Mouse (Mus musculus): ENCODE results near the gene Ptprm. TPM values are rescaled to one million over a fixed set of nuclear protein-coding genes. Genes with fewer than 3 reads are reported as not detected.

Gene Ptprm
- polyA plus RNA-seq, 1 experiment from 2014 or later: 10.6 TPM

DNA sequence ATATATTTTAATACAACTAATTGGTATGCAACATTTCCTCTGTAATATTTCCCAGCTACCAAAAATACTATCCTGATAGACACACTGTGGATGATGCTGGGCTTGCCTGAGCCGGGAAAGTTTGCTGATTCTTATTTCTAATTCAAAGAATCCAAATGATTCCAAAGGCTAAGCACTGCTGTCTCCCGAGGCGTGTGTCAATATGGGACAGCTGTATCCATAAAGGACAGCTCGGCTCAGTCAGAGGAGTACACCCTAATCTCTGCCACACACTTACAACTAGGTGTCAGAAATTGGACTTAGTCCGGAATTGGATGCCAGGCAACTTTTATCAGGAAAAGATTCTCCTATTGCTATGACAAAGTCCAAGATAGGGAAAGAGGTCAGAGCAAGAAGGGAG, 290.6 kb downstream of the Ptprm start:
- H3K27me3 ChIP-seq (replicated peaks; ENCODE audit: low read depth, poor library complexity, severe bottlenecking): no peaks in the 10 kb centered on the region
- no peak overlapping the region for H3K27ac ChIP-seq (replicated peaks)
- no peaks in the 10 kb centered on the region for H3K4me1 ChIP-seq
- DNase-seq (ENCODE audit: low spot score): no peak
- no peaks in the 10 kb centered on the region for H3K36me3 ChIP-seq (replicated peaks)
- no peaks in the 10 kb centered on the region for H3K9me3 ChIP-seq
- H3K4me3 ChIP-seq: no peak overlapping the region
- 82% methylated on average over 5 of the region's 5 CpGs for WGBS

DNA sequence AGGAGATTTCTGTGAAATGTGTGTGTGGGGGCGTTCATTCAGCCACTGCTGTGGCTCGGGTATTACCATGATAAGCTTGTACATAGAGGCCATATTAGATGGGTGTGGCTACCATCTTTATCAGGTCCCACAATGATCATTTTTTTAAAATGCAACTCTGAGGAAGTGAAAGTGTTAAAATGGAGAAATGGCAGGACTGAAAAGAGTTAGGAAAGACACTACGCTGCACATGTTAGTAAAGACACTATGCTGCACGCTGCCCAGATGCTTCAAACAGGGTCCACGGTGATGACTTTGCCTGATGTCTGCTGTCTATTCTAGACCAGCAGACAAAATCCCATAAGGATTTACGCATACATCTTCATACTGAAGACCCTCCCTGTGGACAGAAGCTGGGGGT, 298.6 kb downstream of the Ptprm start:
- Histone ChIP-seq H3K4me1 (peaks cover 10% of the 10 kb centered on the region; the same call in 1 of the 2 replicates), H3K4me3 (no peak overlapping the region), H3K36me3 (replicated peaks) (no peaks in the 10 kb centered on the region), H3K27ac (replicated peaks) (no peak overlapping the region), H3K27me3 (replicated peaks; ENCODE audit: low read depth, poor library complexity, severe bottlenecking) (no peaks in the 10 kb centered on the region), H3K9me3 (no peaks in the 10 kb centered on the region)
- 90% methylated on average over 6 of the region's 6 CpGs for WGBS
- DNase-seq (ENCODE audit: low spot score): no peak

DNA sequence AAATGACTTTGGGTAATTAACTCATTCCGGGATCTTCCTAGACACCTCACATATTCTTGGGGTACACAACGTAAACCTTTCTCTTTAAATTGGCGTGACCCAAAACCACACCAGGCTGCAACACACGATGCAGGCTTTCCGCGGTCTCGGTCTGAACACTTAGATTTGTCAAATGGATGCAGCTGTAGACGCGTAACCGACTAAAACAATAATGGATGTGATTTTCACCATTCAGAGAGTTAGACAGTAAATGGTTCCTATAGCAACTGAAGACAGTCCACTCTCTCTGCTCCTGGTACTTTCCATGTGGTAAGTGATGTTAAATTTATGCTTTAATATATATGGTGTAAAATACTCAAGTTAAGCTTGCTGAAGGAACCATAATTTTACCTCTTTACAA, 300.1 kb downstream of the Ptprm start:
- Histone ChIP-seq H3K27ac (replicated peaks) (no peak overlapping the region), H3K36me3 (replicated peaks) (no peaks in the 10 kb centered on the region), H3K4me1 (peaks cover 10% of the 10 kb centered on the region; the same call in 1 of the 2 replicates), H3K27me3 (replicated peaks; ENCODE audit: low read depth, poor library complexity, severe bottlenecking) (no peaks in the 10 kb centered on the region), H3K4me3 (no peak overlapping the region), H3K9me3 (no peaks in the 10 kb centered on the region)
- no peak for DNase-seq (ENCODE audit: low spot score)
- 93% methylated on average over 10 of the region's 10 CpGs for WGBS

DNA sequence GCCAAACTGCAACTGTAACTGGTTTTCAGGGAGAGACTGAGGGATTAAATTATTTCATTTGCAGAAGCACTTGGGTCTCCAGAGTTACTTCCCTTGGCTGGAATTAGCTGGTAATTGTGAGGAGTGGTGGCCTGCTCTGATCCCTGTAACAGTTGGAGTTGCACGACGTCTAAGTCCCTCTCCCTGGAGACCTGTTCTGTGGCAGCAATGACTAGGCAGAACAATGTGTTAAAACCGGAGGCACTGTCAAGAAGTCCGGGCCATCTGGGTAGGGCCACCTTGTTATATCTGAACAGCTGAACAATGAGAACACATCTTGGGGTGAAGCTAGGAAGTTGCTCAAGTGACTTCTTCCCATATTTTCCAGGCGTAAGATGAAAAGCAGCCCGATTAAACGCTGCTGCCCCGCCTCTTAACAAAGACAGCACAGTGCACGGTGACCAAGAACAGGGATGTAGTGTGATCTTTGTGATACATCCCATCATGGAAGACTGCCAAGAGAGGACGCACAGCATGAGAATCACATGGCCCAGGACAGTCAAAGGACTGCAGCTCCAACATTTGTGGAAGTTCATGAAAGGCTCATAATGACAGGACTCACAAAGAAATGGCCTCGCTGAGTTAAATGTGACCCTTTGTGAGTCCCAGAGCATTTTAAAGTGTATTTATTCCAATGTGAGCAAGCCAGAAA, 301.5 kb downstream of the Ptprm start:
- Histone ChIP-seq H3K27me3 (replicated peaks; ENCODE audit: low read depth, poor library complexity, severe bottlenecking) (no peaks in the 10 kb centered on the region), H3K4me1 (peaks cover 10% of the 10 kb centered on the region; the same call in 1 of the 2 replicates), H3K36me3 (replicated peaks) (no peaks in the 10 kb centered on the region), H3K9me3 (no peaks in the 10 kb centered on the region), H3K27ac (replicated peaks) (no peak overlapping the region), H3K4me3 (no peak overlapping the region)
- 88% methylated on average over 11 of the region's 11 CpGs for WGBS
- no peak for DNase-seq (ENCODE audit: low spot score)

DNA sequence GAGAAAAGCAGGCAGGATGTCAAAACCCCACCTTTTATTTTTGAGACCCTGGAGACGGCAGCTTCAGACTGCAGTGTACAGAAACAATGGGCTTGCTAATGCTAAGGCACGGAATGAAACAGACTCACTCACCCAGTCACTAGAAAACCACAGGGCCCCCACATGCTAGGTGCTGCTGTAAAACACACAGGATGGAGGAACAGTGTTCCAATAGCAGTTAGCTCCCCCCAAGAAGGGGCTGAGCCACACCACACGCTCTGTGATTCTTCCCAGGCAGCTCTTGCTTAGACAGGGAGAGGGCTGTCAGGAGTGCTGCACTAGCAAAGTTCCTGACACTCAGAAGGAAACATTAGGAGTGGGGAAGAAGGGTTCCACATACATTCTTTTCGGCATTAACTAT, 306.6 kb downstream of the Ptprm start:
- H3K9me3 ChIP-seq: no peaks in the 10 kb centered on the region
- peak overlapping the region; percentile 54; the same call in 1 of the 2 replicates for H3K27ac ChIP-seq (replicated peaks)
- 67% methylated on average over 4 of the region's 4 CpGs for WGBS
- H3K4me3 ChIP-seq: no peak overlapping the region
- DNase-seq (ENCODE audit: low spot score): no peak
- no peaks in the 10 kb centered on the region for H3K27me3 ChIP-seq (replicated peaks; ENCODE audit: low read depth, poor library complexity, severe bottlenecking)
- H3K4me1 ChIP-seq: 0 out of 2 replicates have a peak, but pooled peaks cover 3% of the 10 kb centered on the region
- no peaks in the 10 kb centered on the region for H3K36me3 ChIP-seq (replicated peaks)

DNA sequence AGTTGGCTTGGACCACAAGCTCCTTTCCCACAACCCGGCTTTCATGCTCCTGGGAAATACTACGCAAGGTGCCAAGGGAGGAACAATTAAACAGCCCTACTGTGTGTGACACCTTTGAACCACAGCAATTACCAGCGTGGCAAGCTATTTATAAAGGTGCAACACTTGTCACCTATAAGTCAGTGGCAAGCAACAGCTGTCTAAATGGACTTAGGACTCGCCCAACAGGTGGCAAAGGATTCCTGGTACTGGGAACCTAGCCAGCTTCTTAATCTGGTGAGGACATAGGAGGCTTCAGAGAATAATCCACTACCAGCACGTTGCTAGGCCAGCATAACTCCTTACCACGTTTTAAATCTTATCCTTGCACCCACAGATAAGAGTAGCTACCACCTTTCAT, 315.7 kb downstream of the Ptprm start:
- 82% methylated on average over 6 of the region's 6 CpGs for WGBS
- no peaks in the 10 kb centered on the region for H3K27me3 ChIP-seq (replicated peaks; ENCODE audit: low read depth, poor library complexity, severe bottlenecking)

DNA sequence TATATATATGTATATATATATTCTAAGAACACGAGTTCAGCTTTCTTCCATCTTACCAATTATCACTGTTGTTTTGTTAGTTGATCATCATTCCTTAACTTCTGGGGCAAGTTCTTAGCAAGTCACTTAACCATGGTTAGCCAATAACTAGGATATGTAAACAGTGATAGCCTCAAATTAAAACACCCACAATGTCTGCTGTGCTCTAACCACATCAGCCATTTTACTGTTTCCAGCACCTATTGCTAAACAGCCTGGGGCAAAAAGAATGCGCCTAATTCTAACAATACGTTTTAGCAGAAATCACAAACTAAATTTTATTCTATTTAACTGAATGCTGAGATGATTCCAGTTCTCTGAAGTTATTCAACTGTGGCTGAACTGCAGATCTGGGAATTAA, 320.7 kb downstream of the Ptprm start:
- no peaks in the 10 kb centered on the region for H3K27me3 ChIP-seq (replicated peaks; ENCODE audit: low read depth, poor library complexity, severe bottlenecking)
- DNase-seq (ENCODE audit: low spot score): no peak
- no peaks in the 10 kb centered on the region for H3K9me3 ChIP-seq
- WGBS: 90% methylated on average over 3 of the region's 3 CpGs
- H3K4me1 ChIP-seq: no peaks in the 10 kb centered on the region
- 0 out of 2 replicates have a peak, but pooled peaks cover 3% of the 10 kb centered on the region for H3K36me3 ChIP-seq (replicated peaks)
- no peak overlapping the region for H3K4me3 ChIP-seq
- H3K27ac ChIP-seq (replicated peaks): no peak overlapping the region

More for the DNA sequence above, 315.7 kb downstream of the Ptprm start:
- Histone ChIP-seq H3K4me3 (no peak overlapping the region), H3K4me1 (no peaks in the 10 kb centered on the region), H3K36me3 (replicated peaks) (peaks cover 3% of the 10 kb centered on the region; the same call in 1 of the 2 replicates), H3K27ac (replicated peaks) (no peak overlapping the region), H3K9me3 (no peaks in the 10 kb centered on the region)
- DNase-seq (ENCODE audit: low spot score): no peak

DNA sequence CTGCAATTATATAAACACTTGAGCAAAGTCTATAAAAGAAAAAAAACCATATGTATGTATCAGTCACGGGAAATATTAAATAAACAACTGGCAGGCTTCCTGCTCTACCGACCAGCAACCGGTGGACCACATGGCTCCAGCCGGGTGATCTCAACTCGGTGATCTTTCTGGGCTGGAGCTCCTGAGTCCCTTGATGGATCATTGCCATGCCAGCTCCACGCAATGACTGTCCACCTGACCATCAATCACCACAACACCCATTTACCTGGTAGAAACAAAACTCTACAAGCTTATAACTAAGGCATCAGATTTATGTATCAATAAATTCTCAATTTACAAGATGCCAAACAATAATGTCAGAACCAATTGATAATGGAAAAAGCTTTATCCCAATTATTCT, 322.2 kb downstream of the Ptprm start:
- Histone ChIP-seq H3K36me3 (replicated peaks) (0 out of 2 replicates have a peak, but pooled peaks cover 2% of the 10 kb centered on the region), H3K27me3 (replicated peaks; ENCODE audit: low read depth, poor library complexity, severe bottlenecking) (no peaks in the 10 kb centered on the region), H3K4me1 (no peaks in the 10 kb centered on the region), H3K27ac (replicated peaks) (no peak overlapping the region), H3K9me3 (no peaks in the 10 kb centered on the region), H3K4me3 (no peak overlapping the region)
- DNase-seq (ENCODE audit: low spot score): no peak
- WGBS: 93% methylated on average over 6 of the region's 6 CpGs

DNA sequence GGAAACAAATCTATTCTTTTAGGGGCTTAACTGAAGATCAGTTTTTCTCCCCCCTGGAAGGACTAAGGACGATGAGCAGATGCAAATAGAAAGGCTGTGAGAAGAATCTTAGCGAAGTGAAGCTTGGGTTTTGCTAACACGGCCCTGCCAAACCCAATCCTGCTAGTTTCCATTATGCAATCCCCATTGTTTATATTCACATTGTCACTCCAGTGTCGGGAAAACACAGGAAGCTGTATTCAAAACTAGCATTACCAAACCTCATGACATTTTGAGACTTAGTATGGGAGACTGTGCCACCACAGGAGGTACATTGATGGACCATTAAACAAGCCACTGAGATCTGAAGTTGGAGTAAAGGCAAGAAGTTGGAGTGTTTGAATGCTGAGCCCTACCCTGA, 322.9 kb downstream of the Ptprm start:
- H3K4me3 ChIP-seq: no peak overlapping the region

DNA sequence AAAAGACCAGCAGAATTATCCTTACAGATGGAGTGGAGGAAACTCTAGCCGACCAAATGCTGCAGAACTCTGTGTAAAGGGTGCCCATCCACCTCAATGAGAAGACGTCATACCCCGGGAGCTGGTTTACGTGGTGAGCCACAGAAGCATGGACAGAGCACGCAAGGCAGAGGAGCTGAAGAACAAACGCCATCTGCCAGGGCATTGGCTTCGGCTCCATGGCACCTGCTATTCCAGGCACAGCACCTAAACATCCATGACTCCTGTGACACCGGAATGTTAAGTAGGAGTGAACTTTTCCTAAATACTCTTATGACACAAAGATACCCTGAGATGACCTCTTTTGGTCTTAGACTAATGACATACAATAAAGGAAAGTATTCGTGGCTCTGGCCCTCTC, 327.0 kb downstream of the Ptprm start:
- WGBS: 91% methylated on average over 9 of the region's 9 CpGs
- H3K4me3 ChIP-seq: no peak overlapping the region
- H3K4me1 ChIP-seq: no peaks in the 10 kb centered on the region

More for the DNA sequence above, 322.9 kb downstream of the Ptprm start:
- DNase-seq (ENCODE audit: low spot score): no peak
- no peaks in the 10 kb centered on the region for H3K4me1 ChIP-seq
- 71% methylated on average over 4 of the region's 4 CpGs for WGBS
- H3K9me3 ChIP-seq: no peaks in the 10 kb centered on the region
- H3K27me3 ChIP-seq (replicated peaks; ENCODE audit: low read depth, poor library complexity, severe bottlenecking): no peaks in the 10 kb centered on the region
- no peaks in the 10 kb centered on the region for H3K36me3 ChIP-seq (replicated peaks)
- no peak overlapping the region for H3K27ac ChIP-seq (replicated peaks)

DNA sequence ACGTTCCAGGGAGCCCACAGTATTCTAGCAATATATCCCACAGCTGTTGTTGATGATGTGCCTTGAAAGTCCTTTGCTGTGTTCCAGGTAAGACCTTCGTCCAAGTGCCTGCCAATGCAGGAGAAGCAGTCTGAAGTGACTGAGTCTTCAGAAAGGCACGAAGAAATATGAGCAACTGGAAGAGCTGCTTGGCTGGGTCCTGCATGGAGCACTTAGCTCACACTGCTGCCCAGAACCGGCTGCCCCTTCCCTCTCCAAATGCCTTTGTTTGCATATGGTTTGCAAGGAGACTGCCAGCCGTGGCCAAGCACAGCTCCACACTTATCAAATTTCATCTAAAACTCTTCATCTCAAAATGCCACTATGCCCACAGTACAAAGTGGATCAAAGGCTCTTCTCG, 337.8 kb downstream of the Ptprm start:
- no peaks in the 10 kb centered on the region for H3K27me3 ChIP-seq (replicated peaks; ENCODE audit: low read depth, poor library complexity, severe bottlenecking)
- WGBS: 73% methylated on average over 6 of the region's 6 CpGs
- H3K4me3 ChIP-seq: no peak overlapping the region
- H3K9me3 ChIP-seq: no peaks in the 10 kb centered on the region
- H3K27ac ChIP-seq (replicated peaks): no peak overlapping the region
- peaks cover 13% of the 10 kb centered on the region; the same call in 1 of the 2 replicates for H3K4me1 ChIP-seq
- H3K36me3 ChIP-seq (replicated peaks): no peaks in the 10 kb centered on the region
- DNase-seq (ENCODE audit: low spot score): no peak

More for the DNA sequence above, 327.0 kb downstream of the Ptprm start:
- H3K27ac ChIP-seq (replicated peaks): no peak overlapping the region
- no peaks in the 10 kb centered on the region for H3K27me3 ChIP-seq (replicated peaks; ENCODE audit: low read depth, poor library complexity, severe bottlenecking)
- no peak for DNase-seq (ENCODE audit: low spot score)
- H3K36me3 ChIP-seq (replicated peaks): no peaks in the 10 kb centered on the region
- no peaks in the 10 kb centered on the region for H3K9me3 ChIP-seq

DNA sequence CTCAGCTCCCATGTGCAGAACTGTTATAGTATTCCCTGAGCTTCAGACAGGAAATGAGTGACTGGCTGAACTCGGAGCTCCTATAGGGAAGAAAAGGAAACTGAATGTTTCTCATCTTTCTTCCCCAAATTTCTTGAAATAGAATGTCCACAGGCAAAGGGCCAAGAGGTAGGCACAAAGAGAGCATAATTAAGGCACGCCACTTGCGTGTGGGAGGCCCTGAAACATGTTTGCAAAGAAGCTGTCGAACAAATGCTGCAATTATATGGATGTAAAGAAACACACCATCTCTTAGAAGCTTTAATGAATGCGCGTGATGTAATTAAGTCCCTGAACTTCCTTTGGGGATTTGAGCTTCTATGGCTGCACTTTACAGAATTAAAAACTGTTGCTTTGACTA, 341.0 kb downstream of the Ptprm start:
- Histone ChIP-seq H3K27me3 (replicated peaks; ENCODE audit: low read depth, poor library complexity, severe bottlenecking) (no peaks in the 10 kb centered on the region), H3K4me3 (no peak overlapping the region), H3K27ac (replicated peaks) (no peak overlapping the region), H3K4me1 (no peaks in the 10 kb centered on the region), H3K9me3 (no peaks in the 10 kb centered on the region), H3K36me3 (replicated peaks) (no peaks in the 10 kb centered on the region)
- no peak for DNase-seq (ENCODE audit: low spot score)
- 84% methylated on average over 6 of the region's 6 CpGs for WGBS

DNA sequence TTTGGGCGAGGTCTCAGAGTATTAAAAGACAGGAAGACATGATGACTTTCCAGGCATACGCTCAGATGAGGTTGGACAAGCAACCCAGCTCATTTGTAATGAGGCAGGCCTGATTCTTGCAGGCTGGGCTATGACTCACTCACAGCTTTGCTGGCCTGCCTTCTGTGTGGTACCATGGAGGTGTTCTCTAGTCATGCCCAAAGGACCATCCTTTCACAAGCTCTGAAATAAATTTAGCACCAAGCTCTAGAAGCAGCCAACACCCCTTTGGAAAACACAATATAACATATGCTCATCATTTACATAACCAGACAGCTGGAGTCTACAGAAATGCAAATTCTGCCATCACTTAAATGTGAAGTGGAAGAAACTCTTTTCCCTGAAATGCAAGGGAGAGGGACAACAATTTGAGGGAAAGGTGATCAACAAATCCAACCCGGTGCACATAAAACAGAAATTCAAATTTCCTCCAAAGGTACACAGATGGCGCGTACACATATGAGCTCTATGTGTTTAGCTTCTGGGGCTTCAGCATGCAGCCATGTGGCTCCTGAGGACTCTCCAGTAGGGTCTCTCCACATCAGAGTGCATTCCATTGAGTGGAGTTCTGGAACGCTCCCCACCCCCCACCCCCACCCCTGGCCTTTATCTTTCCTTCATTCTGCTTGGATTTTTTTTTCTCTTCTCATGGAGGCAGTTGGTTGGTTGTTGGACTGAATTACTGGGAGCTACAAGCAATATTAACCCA, 342.2 kb downstream of the Ptprm start:
- WGBS: 93% methylated on average over 6 of the region's 6 CpGs
- DNase-seq (ENCODE audit: low spot score): no peak
- Histone ChIP-seq H3K9me3 (no peaks in the 10 kb centered on the region), H3K4me3 (no peak overlapping the region), H3K4me1 (no peaks in the 10 kb centered on the region), H3K36me3 (replicated peaks) (no peaks in the 10 kb centered on the region), H3K27me3 (replicated peaks; ENCODE audit: low read depth, poor library complexity, severe bottlenecking) (no peaks in the 10 kb centered on the region), H3K27ac (replicated peaks) (no peak overlapping the region)
